Mouse (Mus musculus) right cerebral cortex, postnatal 4 days (tissue): ENCODE data around the gene Rit1.
"Not testable (repeated sequence)": the region's sequence is repeated elsewhere in the genome, so short reads cannot be mapped to it uniquely, and the experiment has no call there.

Source experiments
- DNase-seq: peaks from one replicate; pipeline ENCODE4 v3.0.0-alpha.2; 2022

Rit1 gene

GRCm38 (mm10) chr3:88716399-88717197 lies at the start of gene Rit1:
Gene Rit1, plus strand, starts transcription at chr3:88716838.
- peak; percentile 84 for DNase-seq

- peak; percentile 44 for DNase-seq
These were observed 39.2 kb upstream of the Rit1 start for GRCm38 (mm10) chr3:88677399-88677798.

- no peak for DNase-seq
These were observed 32.8 kb upstream of the Rit1 start for GRCm38 (mm10) chr3:88683814-88684213.

GRCm38 (mm10) chr3:88684236-88684979 lies 32.2 kb upstream of the Rit1 start:
- no peak for DNase-seq

GRCm38 (mm10) chr3:88684980-88685941 lies 31.4 kb upstream of the Rit1 start, which contains the start of gene Khdc4:
Gene Khdc4, plus strand, starts transcription at chr3:88685803.
- DNase-seq, result peak; percentile 90

GRCm38 (mm10) chr3:88685958-88686451 lies 30.6 kb upstream of the Rit1 start:
- DNase-seq, result peak; percentile 48

GRCm38 (mm10) chr3:88686734-88687611 lies 29.7 kb upstream of the Rit1 start:
- DNase-seq, result no peak

- no peak for DNase-seq
These were observed 27.6 kb upstream of the Rit1 start for GRCm38 (mm10) chr3:88689079-88689478.

- no peak for DNase-seq
These were observed 21.1 kb upstream of the Rit1 start for GRCm38 (mm10) chr3:88695545-88695944.

GRCm38 (mm10) chr3:88698051-88698450 lies 18.6 kb upstream of the Rit1 start:
- DNase-seq, result no peak

GRCm38 (mm10) chr3:88698834-88699233 lies 17.8 kb upstream of the Rit1 start:
- DNase-seq, result no peak

GRCm38 (mm10) chr3:88700247-88700646 lies 16.4 kb upstream of the Rit1 start:
- DNase-seq, result no peak

- DNase-seq, result no peak
These were observed 15.4 kb upstream of the Rit1 start for GRCm38 (mm10) chr3:88701222-88701621.

GRCm38 (mm10) chr3:88713709-88714108 lies 2.9 kb upstream of the Rit1 start:
- DNase-seq, result no peak

GRCm38 (mm10) chr3:88714725-88715124 lies 1.9 kb upstream of the Rit1 start:
- no peak for DNase-seq

- not testable (repeated sequence) for DNase-seq
These were observed 922 bp upstream of the Rit1 start for GRCm38 (mm10) chr3:88715716-88716115.

- DNase-seq, result peak; percentile 25
These were observed 660 bp downstream of the Rit1 start for GRCm38 (mm10) chr3:88717198-88717798.

- DNase-seq, result no peak
These were observed 1.2 kb downstream of the Rit1 start for GRCm38 (mm10) chr3:88717831-88718230.

GRCm38 (mm10) chr3:88719098-88719497 lies 2.5 kb downstream of the Rit1 start:
- DNase-seq, result no peak

GRCm38 (mm10) chr3:88736556-88736955 lies 19.9 kb downstream of the Rit1 start:
- no peak for DNase-seq

- DNase-seq, result peak; percentile 63
These were observed 22.0 kb downstream of the Rit1 start for GRCm38 (mm10) chr3:88738641-88739040.
